Mouse (Mus musculus) CH12.LX (cell line): ENCODE measurements around the gene Slc16a3. TPM values are rescaled to one million over a fixed set of nuclear protein-coding genes. Genes with fewer than 3 reads are reported as not detected.

Experiments
- DNase-seq: peaks from one replicate; pipeline ENCODE4 v3.0.0-alpha.2; 2013; ENCODE audit errors: extremely low read depth
- H3K27ac ChIP-seq: 2 replicates; pipeline ENCODE4 v1.5.1; 2012; ENCODE audit warnings: low read depth, mild to moderate bottlenecking, control low read depth, moderate library complexity; ENCODE audit not compliant: insufficient read depth
- H3K27me3 ChIP-seq: replicated peaks from 2 replicates; pipeline ENCODE3; 2012; ENCODE audit warnings: inconsistent platforms
- H3K36me3 ChIP-seq, 2 experiments: replicated peaks in 1 of 2; 2 replicates each; pipeline versions ENCODE3 to v1.6.1; 2012; ENCODE audit warnings: inconsistent platforms in 1 of 2, low read length in 1 of 2, mild to moderate bottlenecking in 1 of 2, mixed read lengths in 1 of 2, moderate library complexity in 1 of 2; ENCODE audit not compliant: control insufficient read depth in 1 of 2, insufficient read depth in 1 of 2
- H3K4me1 ChIP-seq, 2 experiments: 2 replicates each; pipeline ENCODE4 v1.6.1; 2012; ENCODE audit warnings: inconsistent platforms in 1 of 2, moderate library complexity in 1 of 2; ENCODE audit not compliant: insufficient read depth in 2 of 2, control insufficient read depth in 1 of 2
- H3K4me2 ChIP-seq: 2 replicates; pipeline ENCODE4 v1.6.1; 2012; ENCODE audit warnings: low read depth, mild to moderate bottlenecking, control low read depth; ENCODE audit not compliant: poor library complexity, insufficient read depth, severe bottlenecking
- H3K4me3 ChIP-seq, 3 experiments: fragments of 150-350 bp in 1 of 3; sonication (generic) in 1 of 3; replicated peaks in 1 of 3; 2 replicates each; pipeline versions ENCODE3 to v1.5.1; 2011 to 2012; ENCODE audit warnings: low read depth in 2 of 3, low read length in 2 of 3, mild to moderate bottlenecking in 2 of 3, moderate library complexity in 2 of 3, control low read depth in 1 of 3, improper control_type of control experiment in 1 of 3, inconsistent platforms in 1 of 3, mixed read lengths in 1 of 3; ENCODE audit not compliant: poor library complexity in 1 of 3
- H3K79me2 ChIP-seq: replicated peaks from 2 replicates; pipeline ENCODE4 v1.6.1; 2012; ENCODE audit warnings: mild to moderate bottlenecking, moderate library complexity; ENCODE audit not compliant: control insufficient read depth, poor library complexity, insufficient read depth, severe bottlenecking; ENCODE audit errors: extremely low read depth
- H3K9ac ChIP-seq: 2 replicates; pipeline ENCODE4 v1.6.1; 2012; ENCODE audit warnings: low read depth, mild to moderate bottlenecking, control low read depth, moderate library complexity; ENCODE audit not compliant: insufficient read depth
- H3K9me3 ChIP-seq: replicated peaks from 2 replicates; pipeline ENCODE3; 2012; ENCODE audit warnings: low read length, inconsistent platforms, mixed read lengths
- BHLHE40 ChIP-seq: IDR thresholded peaks from 2 replicates; pipeline ENCODE4 v1.6.1; 2011; ENCODE audit warnings: mild to moderate bottlenecking, low read depth, low read length, improper control_type of control experiment
- CHD2 ChIP-seq: IDR thresholded peaks from 2 replicates; pipeline ENCODE4 v1.6.1; 2011; ENCODE audit warnings: low read length, improper control_type of control experiment
- CTCF ChIP-seq, 2 experiments: IDR thresholded peaks in 1 of 2; conservative IDR thresholded peaks in 1 of 2; 2 replicates each; pipeline ENCODE4 v1.5.1; 2011 to 2012; ENCODE audit warnings: low read depth in 2 of 2, low read length in 2 of 2, improper control_type of control experiment in 1 of 2, inconsistent platforms in 1 of 2, mild to moderate bottlenecking in 1 of 2, moderate library complexity in 1 of 2
- ELF1 ChIP-seq: IDR thresholded peaks from 2 replicates; pipeline ENCODE4 v1.6.1; 2014; ENCODE audit warnings: low read depth, mild to moderate bottlenecking, inconsistent platforms, low read length, improper control_type of control experiment
- EP300 ChIP-seq: IDR thresholded peaks from 2 replicates; pipeline ENCODE4 v1.6.1; 2011; ENCODE audit warnings: low read length, improper control_type of control experiment
- GABPA ChIP-seq: IDR thresholded peaks from 2 replicates; pipeline ENCODE4 v1.6.1; 2012; ENCODE audit warnings: low read depth, low read length, improper control_type of control experiment, inconsistent platforms; ENCODE audit not compliant: insufficient replicate concordance
- HCFC1 ChIP-seq: IDR thresholded peaks from 2 replicates; pipeline ENCODE4 v1.6.1; 2012; ENCODE audit warnings: low read depth, mild to moderate bottlenecking, inconsistent platforms, low read length, improper control_type of control experiment
- IRF4 ChIP-seq: IDR thresholded peaks from 2 replicates; pipeline ENCODE4 v1.6.1; 2014; ENCODE audit warnings: low read depth, mild to moderate bottlenecking, inconsistent platforms, low read length, improper control_type of control experiment
- JUND ChIP-seq: conservative IDR thresholded peaks from 2 replicates; pipeline ENCODE4 v1.6.1; 2011; ENCODE audit warnings: low read depth, low read length, improper control_type of control experiment
- KAT2A ChIP-seq: IDR thresholded peaks from 2 replicates; pipeline ENCODE4 v1.6.1; 2012; ENCODE audit warnings: low read length, improper control_type of control experiment, inconsistent platforms; ENCODE audit not compliant: insufficient replicate concordance
- MAFK ChIP-seq: IDR thresholded peaks from 2 replicates; pipeline ENCODE4 v1.6.1; 2011; ENCODE audit warnings: low read length, improper control_type of control experiment; ENCODE audit not compliant: insufficient replicate concordance
- MAZ ChIP-seq: IDR thresholded peaks from 2 replicates; pipeline ENCODE4 v1.6.1; 2012; ENCODE audit warnings: low read depth, mild to moderate bottlenecking, inconsistent platforms, low read length, improper control_type of control experiment, moderate library complexity
- NRF1 ChIP-seq: IDR thresholded peaks from 2 replicates; pipeline ENCODE4 v1.6.1; 2014; ENCODE audit warnings: low read depth, mild to moderate bottlenecking, inconsistent platforms, low read length, improper control_type of control experiment, moderate library complexity
- POLR2A ChIP-seq: IDR thresholded peaks from 2 replicates; pipeline ENCODE4 v1.6.1; 2011; ENCODE audit warnings: low read depth, mild to moderate bottlenecking, improper control_type of control experiment, low read length
- RAD21 ChIP-seq: IDR thresholded peaks from 2 replicates; pipeline ENCODE4 v1.6.1; 2011; ENCODE audit warnings: low read depth, mild to moderate bottlenecking, low read length, improper control_type of control experiment, moderate library complexity
- RCOR1 ChIP-seq: conservative IDR thresholded peaks from 2 replicates; pipeline ENCODE4 v1.6.1; 2012; ENCODE audit warnings: low read depth, mild to moderate bottlenecking, inconsistent platforms, low read length, improper control_type of control experiment
- TBP ChIP-seq: conservative IDR thresholded peaks from 2 replicates; pipeline ENCODE4 v1.6.1; 2011; ENCODE audit warnings: low read depth, low read length, improper control_type of control experiment
- TCF12 ChIP-seq: IDR thresholded peaks from 2 replicates; pipeline ENCODE4 v1.6.1; 2014; ENCODE audit warnings: low read depth, mild to moderate bottlenecking, inconsistent platforms, low read length, improper control_type of control experiment
- USF2 ChIP-seq: conservative IDR thresholded peaks from 2 replicates; pipeline ENCODE4 v1.6.1; 2011; ENCODE audit warnings: low read depth, low read length, improper control_type of control experiment
- ZKSCAN1 ChIP-seq: IDR thresholded peaks from 2 replicates; pipeline ENCODE4 v1.6.1; 2012; ENCODE audit warnings: low read depth, inconsistent platforms, low read length, improper control_type of control experiment, borderline replicate concordance
- ZMIZ1 ChIP-seq: IDR thresholded peaks from 2 replicates; pipeline ENCODE4 v1.6.1; 2012; ENCODE audit warnings: low read depth, mild to moderate bottlenecking, inconsistent platforms, low read length, improper control_type of control experiment
- ZNF384 ChIP-seq: IDR thresholded peaks from 2 replicates; pipeline ENCODE4 v1.6.1; 2012; ENCODE audit warnings: low read depth, low read length, improper control_type of control experiment, inconsistent platforms
- dilution Hi-C: fragments of 300-500 bp; cut with MboI; formaldehyde crosslinking; loops from 2 replicates; pipeline ENCODE4 v1.14.3; 2020; ENCODE audit warnings: low sequenced_read_pairs; ENCODE audit not compliant: extremely low pct_unique_long_range_greater_than_20kb, extremely low pct_ligation_motif_present
- in situ Hi-C: fragments of 300-500 bp; cut with MboI; formaldehyde crosslinking; loops from 3 replicates; pipeline ENCODE4 v1.14.3; 2019; ENCODE audit warnings: low sequenced_read_pairs, low pct_ligation_motif_present, low pct_unique_long_range_greater_than_20kb, mixed read lengths
- polyA plus RNA-seq: library from polyadenylated mRNA; unstranded; fragments of >175 nt; gene quantifications from 2 replicates; pipeline ENCODE4 v1.2.1, GENCODE M21; 2012; ENCODE audit warnings: low read depth; ENCODE audit not compliant: insufficient read length
- total RNA-seq, 2 experiments: library from RNA; depleted of rRNA; stranded (reverse); fragments of 300-350 nt in 1 of 2; fragments of >200 nt in 1 of 2; gene quantifications; 2 replicates each; pipeline ENCODE4 v1.2.3; 2012 to 2014

Slc16a3 gene
- total and polyA plus RNA-seq, 3 experiments, result 9.7 to 388 (median 130) TPM

GRCm38 (mm10) chr11:120965587-120965986, 17.3 kb downstream of the Slc16a3 start:
- Histone ChIP-seq H3K36me3 (peaks cover 91 to 100% of the 10 kb centered on the region in 2 experiments), H3K4me2 (no peak overlapping the region), H3K27me3 (no peaks in the 10 kb centered on the region), H3K9me3 (no peaks in the 10 kb centered on the region), H3K4me3 (no peak overlapping the region), H3K79me2 (0 out of 2 replicates have a peak, but pooled peaks cover 3% of the 10 kb centered on the region), H3K4me1 (no peaks in the 10 kb centered on the region), H3K27ac (no peak overlapping the region), H3K9ac (no peak overlapping the region)
- in situ Hi-C loops (no loop called here), dilution Hi-C loops (no loop called here)
- DNase-seq, result no peak
- no peak for TF ChIP-seq TCF12
- TF ChIP-seq MAZ, result no peak
- TF ChIP-seq HCFC1, result no peak
- no peak for TF ChIP-seq TBP
- TF ChIP-seq RAD21, result no peak
- TF ChIP-seq ZMIZ1, result no peak
- TF ChIP-seq BHLHE40, result no peak
- TF ChIP-seq MAFK, result no peak
- no peak for TF ChIP-seq CTCF (conservative IDR thresholded peaks at IDR 0.05 in 1 of 2, IDR thresholded peaks at IDR 0.05 in 1 of 2; ENCODE audit: low read depth in 2 of 2, low read length in 2 of 2)
- TF ChIP-seq ZKSCAN1, result no peak

GRCm38 (mm10) chr11:120969742-120970141, 21.5 kb downstream of the Slc16a3 start:
- Histone ChIP-seq H3K79me2 (peaks cover 15% of the 10 kb centered on the region; the same call in 1 of the 2 replicates), H3K4me2 (no peak overlapping the region), H3K27me3 (no peaks in the 10 kb centered on the region), H3K9ac (no peak overlapping the region), H3K9me3 (no peaks in the 10 kb centered on the region), H3K27ac (no peak overlapping the region), H3K4me3 (no peak overlapping the region), H3K36me3 (peaks cover 92 to 100% of the 10 kb centered on the region in 2 experiments), H3K4me1 (no peaks in the 10 kb centered on the region)
- in situ Hi-C loops (no loop called here), dilution Hi-C loops (no loop called here)
- TF ChIP-seq ZKSCAN1 (no peak), KAT2A (no peak), GABPA (no peak), MAFK (no peak), BHLHE40 (no peak), JUND (no peak), CHD2 (no peak), ELF1 (no peak), MAZ (no peak), POLR2A (no peak), ZNF384 (no peak), USF2 (no peak), RCOR1 (no peak), NRF1 (no peak), HCFC1 (no peak), IRF4 (no peak), EP300 (no peak)
- no peak for DNase-seq
